Mouse (Mus musculus): Measurements from ENCODE around the gene Acbd6. TPM values are rescaled to one million over a fixed set of nuclear protein-coding genes. Genes with fewer than 3 reads are reported as not detected.

The Acbd6 gene
- polyA plus RNA-seq (2012; rRNA removed) = 91.0 and 97.7 TPM in 2 replicates

GRCm38 (mm10) chr1:155558012-155558842 lies at the start of gene Acbd6:
Gene Acbd6 (plus strand): TSS chr1:155558120.

Other genes starting within 250 kb of the Acbd6 start
- 71.4 and 80.4 TPM in 2 replicates for gene Xpr1, start 140.7 kb upstream of the Acbd6 start, polyA plus RNA-seq (2012; rRNA removed)
- 1.1 and 2.0 TPM in 2 replicates for gene Lhx4, start 193.6 kb downstream of the Acbd6 start, polyA plus RNA-seq (2012; rRNA removed)